Mouse (Mus musculus): ENCODE measurements at regions not wholly inside any gene's neighbourhood (a gene's known extent, or its start where the extent isn't known, plus 50 kb on each side); places are given as distances from the start of the nearest gene placed in this dataset.

DNA sequence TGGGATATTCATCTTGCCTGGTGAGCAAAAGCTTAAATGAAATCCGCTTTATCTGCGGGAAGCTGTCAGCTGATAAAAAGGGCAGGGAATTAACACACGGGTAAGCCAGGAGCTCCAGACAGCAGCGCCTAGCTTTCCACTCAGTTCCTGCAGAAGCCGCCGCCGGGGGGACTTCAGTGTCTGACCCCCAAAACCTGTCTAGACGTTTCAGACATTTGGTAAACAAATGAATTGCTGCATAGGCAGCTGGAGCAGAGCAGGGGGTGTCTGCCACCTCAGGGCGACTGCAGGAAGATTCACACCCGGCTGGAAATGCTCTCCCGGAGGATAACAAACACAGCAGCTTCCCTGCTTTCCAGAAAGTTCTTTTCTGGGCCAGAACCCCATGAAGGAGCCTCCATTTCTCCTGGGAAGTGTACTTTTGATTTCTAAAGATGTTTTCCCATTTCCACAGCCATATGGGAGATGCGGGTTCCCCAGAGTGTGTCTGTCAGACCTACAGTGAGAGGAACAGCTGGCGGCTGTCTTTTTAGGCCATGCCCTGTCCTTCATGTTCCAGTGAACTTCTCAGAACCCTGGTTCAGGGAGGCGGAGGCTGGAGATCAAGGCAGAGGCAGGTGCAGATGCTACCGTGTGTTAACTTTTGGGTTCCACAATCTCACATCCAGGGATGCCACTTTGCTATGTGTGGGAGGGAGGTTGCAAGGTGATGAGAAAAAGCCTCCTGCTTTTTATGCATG is 58.7 kb upstream of the Pmepa1 start:
- TF ChIP-seq POLR2A (IDR thresholded peaks at IDR 0.05; ENCODE audit: control insufficient read depth, extremely low read depth, insufficient read depth, low read length, poor library complexity) (no peak), CTCF (IDR thresholded peaks at IDR 0.05; ENCODE audit: borderline replicate concordance, control insufficient read depth, extremely low read depth, insufficient read depth, low read length, poor library complexity) (no peak)

Measured in thymus, adult 2 months (tissue).